Mouse (Mus musculus): ENCODE data around the gene Prnp.
A peak's percentile ranks its signal among the peaks of the same experiment; 100 is the strongest.

The Prnp gene

DNA sequence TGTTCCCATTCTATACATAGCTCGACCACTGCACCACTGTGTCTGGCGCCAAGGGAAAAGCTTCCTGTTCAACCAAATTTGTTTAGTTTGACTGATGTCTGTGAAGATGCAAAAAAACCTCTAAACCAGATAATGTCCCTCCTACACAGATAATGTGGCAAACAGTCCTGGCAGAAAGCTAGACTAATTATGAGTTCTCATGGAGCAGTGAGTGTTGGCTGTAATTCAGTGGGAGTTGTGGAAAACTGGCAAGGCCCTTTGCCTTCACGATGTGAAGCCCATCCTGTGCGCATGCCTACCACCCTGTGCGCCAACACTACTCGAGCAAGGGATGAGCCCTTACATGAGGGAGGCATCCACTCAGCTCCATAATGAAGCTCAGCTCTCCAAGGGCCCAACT is 36.0 kb downstream of the Prnp start:
- peaks cover 12% of the 10 kb centered on the region for H3K9me3 ChIP-seq (ENCODE audit: low read length)
- H3K4me1 ChIP-seq (replicated peaks; ENCODE audit: low read depth, low read length), result peaks cover 24% of the 10 kb centered on the region
- no peak overlapping the region for H3K4me3 ChIP-seq (replicated peaks; ENCODE audit: low read length)
- peaks cover 8% of the 10 kb centered on the region; the same call in 1 of the 2 replicates for H3K27me3 ChIP-seq (ENCODE audit: insufficient read depth, low read length)
- H3K36me3 ChIP-seq (ENCODE audit: insufficient read depth, low read length), result no peaks in the 10 kb centered on the region
- TF ChIP-seq NANOG (IDR thresholded peaks at IDR 0.05; ENCODE audit: borderline replicate concordance, low read length) (no peak), CTCF (conservative IDR thresholded peaks at IDR 0.05; ENCODE audit: low read length) (no peak), POU5F1 (IDR thresholded peaks at IDR 0.05; ENCODE audit: borderline replicate concordance, low read length) (no peak)

DNA sequence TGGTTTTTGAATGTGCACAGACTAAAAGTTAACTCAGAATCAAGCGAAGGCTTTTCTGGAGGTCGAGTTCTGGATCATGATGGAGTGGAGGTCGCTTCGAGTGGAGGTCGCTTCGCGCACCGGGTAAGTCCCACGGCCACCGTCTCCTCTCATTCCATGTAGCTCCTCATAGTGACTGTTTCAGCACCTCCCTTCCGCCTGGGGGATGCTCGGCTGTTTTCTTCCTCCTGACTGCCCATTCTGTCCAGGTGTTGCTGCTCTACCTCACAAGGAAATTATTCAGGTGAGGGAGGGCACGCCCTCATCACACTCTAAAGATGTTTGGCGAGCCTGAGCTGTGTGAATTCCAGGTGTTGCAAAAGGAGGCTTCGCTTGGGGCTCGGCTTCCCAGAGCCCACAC is 36.6 kb downstream of the Prnp start:
- H3K4me3 ChIP-seq (replicated peaks; ENCODE audit: low read length), result no peak overlapping the region
- peaks cover 12% of the 10 kb centered on the region for H3K9me3 ChIP-seq (ENCODE audit: low read length)
- peaks cover 8% of the 10 kb centered on the region; the same call in 1 of the 2 replicates for H3K27me3 ChIP-seq (ENCODE audit: insufficient read depth, low read length)
- H3K36me3 ChIP-seq (ENCODE audit: insufficient read depth, low read length), result no peaks in the 10 kb centered on the region
- peaks cover 26% of the 10 kb centered on the region for H3K4me1 ChIP-seq (replicated peaks; ENCODE audit: low read depth, low read length)
- TF ChIP-seq CTCF (conservative IDR thresholded peaks at IDR 0.05; ENCODE audit: low read length), result no peak
- TF ChIP-seq NANOG (IDR thresholded peaks at IDR 0.05; ENCODE audit: borderline replicate concordance, low read length), result no peak
- TF ChIP-seq POU5F1 (IDR thresholded peaks at IDR 0.05; ENCODE audit: borderline replicate concordance, low read length), result no peak

DNA sequence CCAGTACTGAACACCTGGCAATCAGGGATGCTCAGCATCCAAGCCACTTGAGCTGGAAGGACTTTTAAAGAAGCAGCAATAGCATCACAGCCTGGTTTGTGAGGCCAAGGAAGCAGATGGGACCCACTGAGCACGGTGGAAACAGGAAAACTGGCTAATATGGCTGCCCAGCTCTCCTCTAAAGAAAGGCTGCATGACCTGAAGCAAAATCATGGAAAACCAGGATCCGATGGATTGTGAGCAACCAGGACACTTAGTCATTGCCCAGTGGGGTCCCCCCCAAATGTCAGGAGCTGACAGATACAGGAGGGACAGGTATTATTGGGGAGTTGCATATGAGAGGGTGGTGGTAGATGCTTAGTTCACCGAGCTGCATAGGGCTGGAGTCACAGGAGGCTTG is 38.4 kb downstream of the Prnp start:
- H3K9me3 ChIP-seq (ENCODE audit: low read length), result no peaks in the 10 kb centered on the region
- no peak overlapping the region for H3K4me3 ChIP-seq (replicated peaks; ENCODE audit: low read length)
- peaks cover 24% of the 10 kb centered on the region for H3K27me3 ChIP-seq (ENCODE audit: insufficient read depth, low read length)
- peaks cover 34% of the 10 kb centered on the region for H3K4me1 ChIP-seq (replicated peaks; ENCODE audit: low read depth, low read length)
- no peaks in the 10 kb centered on the region for H3K36me3 ChIP-seq (ENCODE audit: insufficient read depth, low read length)
- TF ChIP-seq CTCF (conservative IDR thresholded peaks at IDR 0.05; ENCODE audit: low read length) (no peak), POU5F1 (IDR thresholded peaks at IDR 0.05; ENCODE audit: borderline replicate concordance, low read length) (no peak), NANOG (IDR thresholded peaks at IDR 0.05; ENCODE audit: borderline replicate concordance, low read length) (no peak)

DNA sequence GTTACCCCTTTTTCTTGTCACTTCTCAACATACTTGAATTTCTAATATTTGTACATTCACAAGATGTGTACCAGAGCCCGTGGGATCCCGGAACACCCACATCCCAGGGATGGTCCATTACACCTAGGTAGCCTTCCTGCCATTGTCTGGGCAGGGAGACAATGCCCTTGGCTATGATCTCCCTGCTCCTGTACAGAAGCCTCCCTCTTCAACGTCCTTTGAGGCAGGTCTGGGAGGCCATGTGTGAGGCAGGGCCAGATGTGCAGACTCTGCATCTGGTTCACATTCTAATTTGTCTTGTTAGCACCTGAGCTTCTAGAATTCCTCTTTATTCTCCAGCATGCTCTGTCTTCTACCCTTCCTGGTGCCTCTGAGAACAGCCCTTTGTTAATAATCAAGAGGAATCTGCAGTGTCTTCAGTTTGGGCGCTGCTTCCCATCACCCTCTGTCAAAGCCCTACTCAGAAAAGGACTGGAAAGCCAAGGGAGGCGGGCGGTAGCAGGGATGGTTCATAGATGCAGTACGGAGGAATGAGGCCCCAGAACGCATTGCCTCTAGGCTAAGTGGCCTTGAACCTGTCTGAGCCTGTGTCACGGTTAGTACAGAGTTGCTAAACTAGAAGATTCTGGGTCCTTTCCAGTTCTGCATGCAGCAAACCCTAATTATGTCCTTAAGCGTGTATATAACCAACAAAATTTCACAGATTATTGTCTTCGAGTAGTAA is 39.4 kb downstream of the Prnp start:
- Histone ChIP-seq H3K36me3 (ENCODE audit: insufficient read depth, low read length) (no peaks in the 10 kb centered on the region), H3K4me1 (replicated peaks; ENCODE audit: low read depth, low read length) (peaks cover 43% of the 10 kb centered on the region), H3K9me3 (ENCODE audit: low read length) (no peaks in the 10 kb centered on the region), H3K4me3 (replicated peaks; ENCODE audit: low read length) (no peak overlapping the region), H3K27me3 (ENCODE audit: insufficient read depth, low read length) (peaks cover 32% of the 10 kb centered on the region)
- TF ChIP-seq CTCF (conservative IDR thresholded peaks at IDR 0.05; ENCODE audit: low read length) (no peak), NANOG (IDR thresholded peaks at IDR 0.05; ENCODE audit: borderline replicate concordance, low read length) (no peak), POU5F1 (IDR thresholded peaks at IDR 0.05; ENCODE audit: borderline replicate concordance, low read length) (no peak)

DNA sequence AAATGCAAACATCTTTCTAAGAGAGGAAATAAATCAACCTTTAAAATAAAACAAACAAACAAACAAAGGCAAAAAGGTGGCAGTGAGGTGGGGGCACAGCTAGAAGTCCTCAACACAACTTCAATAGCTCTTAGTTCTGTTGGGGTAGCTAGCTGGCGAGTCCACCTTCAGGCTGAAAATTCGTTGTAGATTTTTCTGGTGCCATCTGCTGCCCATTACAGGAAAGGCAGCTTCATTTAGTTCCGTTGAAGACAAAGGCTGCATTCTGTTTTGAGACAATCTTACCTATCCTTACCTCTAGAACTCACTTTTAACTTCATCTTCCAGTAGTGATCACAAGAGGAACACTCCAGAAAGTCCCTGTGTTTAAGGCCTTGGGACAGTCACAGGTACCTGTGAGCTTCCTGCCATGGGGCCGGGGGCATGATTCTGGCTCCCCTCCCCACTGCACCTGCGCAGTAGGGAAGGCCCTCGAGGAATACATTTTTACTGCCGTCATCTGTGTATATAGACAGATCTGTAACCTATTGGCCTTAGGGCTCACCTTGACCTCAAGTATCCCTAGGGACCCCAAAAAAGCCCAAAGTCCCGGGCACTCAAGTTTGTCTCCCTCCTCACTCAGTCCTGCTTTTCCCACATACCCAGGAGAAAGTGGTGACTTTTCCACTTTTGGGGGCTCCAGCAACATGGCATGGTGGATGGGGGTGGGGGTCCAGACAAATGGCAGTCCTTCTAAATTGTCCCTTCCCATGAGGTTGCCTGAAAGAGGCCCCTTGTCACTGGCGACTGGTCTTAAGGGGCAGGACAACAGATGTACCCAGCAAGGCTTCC is 40.3 kb downstream of the Prnp start:
- 0 out of 2 replicates have a peak overlapping the region, but pooled peaks have one; percentile 23 for H3K4me3 ChIP-seq (replicated peaks; ENCODE audit: low read length)
- H3K36me3 ChIP-seq (ENCODE audit: insufficient read depth, low read length), result no peaks in the 10 kb centered on the region
- peaks cover 36% of the 10 kb centered on the region for H3K27me3 ChIP-seq (ENCODE audit: insufficient read depth, low read length)
- H3K9me3 ChIP-seq (ENCODE audit: low read length), result no peaks in the 10 kb centered on the region
- H3K4me1 ChIP-seq (replicated peaks; ENCODE audit: low read depth, low read length), result peaks cover 52% of the 10 kb centered on the region
- TF ChIP-seq POU5F1 (IDR thresholded peaks at IDR 0.05; ENCODE audit: borderline replicate concordance, low read length), result no peak
- no peak for TF ChIP-seq NANOG (IDR thresholded peaks at IDR 0.05; ENCODE audit: borderline replicate concordance, low read length)
- TF ChIP-seq CTCF (conservative IDR thresholded peaks at IDR 0.05; ENCODE audit: low read length), result peak; percentile 50

DNA sequence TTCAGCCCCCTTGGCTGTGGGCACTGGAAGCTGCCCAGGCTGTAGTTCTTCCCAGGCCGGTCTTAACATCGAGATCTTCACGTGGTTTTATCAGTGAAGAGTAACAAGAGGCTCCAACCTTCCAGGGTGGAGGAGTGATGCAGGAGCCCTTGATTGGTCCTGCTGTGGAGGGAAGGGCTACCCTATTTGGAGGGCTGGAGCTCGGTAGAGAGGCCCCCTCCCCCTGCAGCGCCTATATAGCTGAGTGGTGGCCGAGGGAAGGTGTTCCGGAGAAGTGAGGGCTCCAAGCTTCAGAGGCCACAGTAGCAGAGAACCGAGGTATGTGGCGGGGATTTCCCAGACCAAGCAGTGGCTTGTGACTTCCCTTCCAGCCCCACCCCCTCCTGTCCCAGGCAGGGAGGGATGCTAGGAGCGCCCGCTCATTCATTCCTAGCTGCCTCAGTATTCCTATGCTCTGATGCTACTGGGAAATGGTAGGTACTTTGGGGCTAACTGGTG is 40.9 kb downstream of the Prnp start, which contains the start of gene Prnd:
Gene Prnd (plus strand): TSS at position 264 of the 498 bp plus-strand sequence.
- Histone ChIP-seq H3K36me3 (ENCODE audit: insufficient read depth, low read length) (no peaks in the 10 kb centered on the region), H3K9me3 (ENCODE audit: low read length) (no peaks in the 10 kb centered on the region), H3K4me1 (replicated peaks; ENCODE audit: low read depth, low read length) (peaks cover 59% of the 10 kb centered on the region), H3K27me3 (ENCODE audit: insufficient read depth, low read length) (peaks cover 36% of the 10 kb centered on the region), H3K4me3 (replicated peaks; ENCODE audit: low read length) (0 out of 2 replicates have a peak within 1 kb of the TSS, but pooled peaks have one; percentile 23)
- no peak for TF ChIP-seq NANOG (IDR thresholded peaks at IDR 0.05; ENCODE audit: borderline replicate concordance, low read length)
- TF ChIP-seq CTCF (conservative IDR thresholded peaks at IDR 0.05; ENCODE audit: low read length), result no peak
- no peak for TF ChIP-seq POU5F1 (IDR thresholded peaks at IDR 0.05; ENCODE audit: borderline replicate concordance, low read length)

DNA sequence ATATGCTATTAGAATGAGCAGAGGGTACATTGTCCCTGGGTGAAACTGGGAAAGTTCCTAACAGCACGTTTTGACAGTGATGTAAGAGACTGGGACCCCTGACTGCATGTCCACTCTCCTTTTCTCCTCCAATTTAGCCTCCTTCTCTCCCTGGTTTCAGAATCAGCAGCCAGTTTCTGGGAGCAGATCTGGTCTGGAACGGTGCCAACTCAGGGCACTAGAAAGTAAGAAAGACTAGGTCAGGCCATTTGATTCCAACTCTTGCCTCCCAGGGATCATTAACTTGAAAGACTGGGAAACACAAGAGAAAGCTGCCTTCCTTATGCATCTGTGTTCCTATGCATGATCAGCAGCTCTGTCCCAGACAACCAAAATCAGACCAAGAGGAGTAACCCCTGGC is 42.7 kb downstream of the Prnp start:
- H3K27me3 ChIP-seq (ENCODE audit: insufficient read depth, low read length), result peaks cover 31% of the 10 kb centered on the region
- peaks cover 76% of the 10 kb centered on the region for H3K4me1 ChIP-seq (replicated peaks; ENCODE audit: low read depth, low read length)
- H3K4me3 ChIP-seq (replicated peaks; ENCODE audit: low read length), result peak overlapping the region; percentile 54
- H3K36me3 ChIP-seq (ENCODE audit: insufficient read depth, low read length), result no peaks in the 10 kb centered on the region
- TF ChIP-seq CTCF (conservative IDR thresholded peaks at IDR 0.05; ENCODE audit: low read length) (no peak), NANOG (IDR thresholded peaks at IDR 0.05; ENCODE audit: borderline replicate concordance, low read length) (no peak), POU5F1 (IDR thresholded peaks at IDR 0.05; ENCODE audit: borderline replicate concordance, low read length) (no peak)
- no peaks in the 10 kb centered on the region for H3K9me3 ChIP-seq (ENCODE audit: low read length)

DNA sequence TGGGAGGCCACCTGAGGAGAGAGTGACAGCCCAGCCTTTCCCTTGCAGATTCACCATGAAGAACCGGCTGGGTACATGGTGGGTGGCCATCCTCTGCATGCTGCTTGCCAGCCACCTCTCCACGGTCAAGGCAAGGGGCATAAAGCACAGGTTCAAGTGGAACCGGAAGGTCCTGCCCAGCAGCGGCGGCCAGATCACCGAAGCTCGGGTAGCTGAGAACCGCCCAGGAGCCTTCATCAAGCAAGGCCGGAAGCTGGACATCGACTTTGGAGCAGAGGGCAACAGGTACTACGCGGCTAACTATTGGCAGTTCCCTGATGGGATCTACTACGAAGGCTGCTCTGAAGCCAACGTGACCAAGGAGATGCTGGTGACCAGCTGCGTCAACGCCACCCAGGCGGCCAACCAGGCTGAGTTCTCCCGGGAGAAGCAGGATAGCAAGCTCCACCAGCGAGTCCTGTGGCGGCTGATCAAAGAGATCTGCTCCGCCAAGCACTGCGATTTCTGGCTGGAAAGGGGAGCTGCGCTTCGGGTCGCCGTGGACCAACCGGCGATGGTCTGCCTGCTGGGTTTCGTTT is 43.3 kb downstream of the Prnp start:
- no peak for TF ChIP-seq NANOG (IDR thresholded peaks at IDR 0.05; ENCODE audit: borderline replicate concordance, low read length)
- no peak for TF ChIP-seq CTCF (conservative IDR thresholded peaks at IDR 0.05; ENCODE audit: low read length)
- TF ChIP-seq POU5F1 (IDR thresholded peaks at IDR 0.05; ENCODE audit: borderline replicate concordance, low read length), result no peak
- H3K4me3 ChIP-seq (replicated peaks; ENCODE audit: low read length), result peak overlapping the region; percentile 54
- H3K9me3 ChIP-seq (ENCODE audit: low read length), result no peaks in the 10 kb centered on the region
- peaks cover 28% of the 10 kb centered on the region for H3K27me3 ChIP-seq (ENCODE audit: insufficient read depth, low read length)
- H3K36me3 ChIP-seq (ENCODE audit: insufficient read depth, low read length), result no peaks in the 10 kb centered on the region
- peaks cover 77% of the 10 kb centered on the region for H3K4me1 ChIP-seq (replicated peaks; ENCODE audit: low read depth, low read length)
